7 mouse cellular contexts compared by ENCODE assay signal in the genomic region with DNA sequence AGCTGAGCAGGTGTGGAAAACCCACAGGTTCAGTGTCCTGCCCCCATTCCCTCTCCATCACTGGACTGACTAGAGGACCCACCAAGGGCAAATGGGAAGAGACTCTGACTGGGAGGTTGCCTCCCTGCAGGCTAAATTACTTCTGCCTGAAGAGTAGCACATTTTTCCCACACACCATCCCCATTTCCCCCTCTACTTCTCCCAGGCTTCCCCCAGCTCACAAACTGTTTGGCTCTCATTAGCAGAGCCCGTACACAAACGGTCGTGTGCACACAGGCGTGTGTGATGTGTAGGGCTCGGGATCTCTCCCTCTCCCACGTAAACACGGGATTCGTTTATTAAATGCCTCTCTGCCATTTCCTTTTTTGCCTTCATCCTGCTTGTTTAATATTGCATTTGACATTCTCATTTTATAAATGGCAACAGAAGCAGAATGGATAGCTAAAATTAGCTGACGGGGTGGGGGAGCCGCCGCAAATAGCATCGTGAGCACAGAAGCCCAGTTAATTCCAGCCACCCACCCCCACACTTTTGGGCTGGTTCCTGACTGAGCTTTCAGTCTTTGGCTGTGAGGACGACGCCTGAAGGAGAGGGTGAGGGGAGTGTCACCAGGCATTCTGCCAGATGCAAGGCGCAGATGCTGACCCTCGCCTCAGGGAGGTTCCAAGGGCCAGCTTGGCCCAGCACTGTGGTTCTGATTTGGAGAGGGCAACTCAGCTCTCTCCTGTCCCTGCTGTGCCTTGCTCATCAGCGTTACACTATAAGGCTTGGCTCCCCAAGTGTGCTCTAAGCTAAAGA.
DNase-seq lines count a peak whose midpoint lies in the region; ATAC-seq lines count a peak whose summit lies in the region.

No protein-coding gene starts in this region.

- no peaks in the 10 kb centered on the region for H3K36me3 ChIP-seq in forebrain, embryonic 16.5 days (ENCODE audit: control insufficient read depth, insufficient read depth)
- no peaks in the 10 kb centered on the region; the same call in 1 of the 2 replicates for H3K36me3 ChIP-seq in liver, embryonic 11.5 days (ENCODE audit: control insufficient read depth, insufficient read depth, low read length)

- peaks cover 58% of the 10 kb centered on the region for H3K4me1 ChIP-seq in forebrain, embryonic 16.5 days (replicated peaks; ENCODE audit: control insufficient read depth, insufficient read depth, low read length)
- peaks cover 10% of the 10 kb centered on the region; the same call in 1 of the 2 replicates for H3K4me1 ChIP-seq in liver, embryonic 11.5 days (replicated peaks; ENCODE audit: control insufficient read depth, insufficient read depth, low read length)

- H3K9ac ChIP-seq in forebrain, embryonic 16.5 days (replicated peaks; ENCODE audit: low read depth, low read length) = peak overlapping the region; percentile 38; the same call in 1 of the 2 replicates
- no peak overlapping the region for H3K9ac ChIP-seq in liver, embryonic 11.5 days (ENCODE audit: low read depth, low read length)

- peak; percentile 68 for DNase-seq in cerebellum, adult 9-10 months
- DNase-seq in heart, postnatal 10 days = peak; percentile 83 to 90
- DNase-seq in kidney, postnatal 25 days = peak; percentile 51 to 72
- DNase-seq in lung, postnatal 14 days = peak; percentile 42
- DNase-seq in right cerebral cortex, postnatal 25 days = peak; percentile 79
- DNase-seq in liver, embryonic 11.5 days (ENCODE audit: low spot score) = no peak

- no peaks in the 10 kb centered on the region for H3K9me3 ChIP-seq in forebrain, embryonic 16.5 days (ENCODE audit: control insufficient read depth, low read length)
- H3K9me3 ChIP-seq in liver, embryonic 11.5 days (ENCODE audit: control insufficient read depth, low read length) = no peaks in the 10 kb centered on the region

- WGBS in forebrain, embryonic 16.5 days = 4% methylated on average over 17 of the region's 17 CpGs
- WGBS in liver, embryonic 11.5 days = 65% methylated on average over 17 of the region's 17 CpGs

- no peaks in the 10 kb centered on the region for H3K27me3 ChIP-seq in forebrain, embryonic 16.5 days (replicated peaks; ENCODE audit: control insufficient read depth, insufficient read depth, low read length)
- H3K27me3 ChIP-seq in liver, embryonic 11.5 days (replicated peaks; ENCODE audit: control insufficient read depth, insufficient read depth, low read length) = no peaks in the 10 kb centered on the region

- H3K4me2 ChIP-seq in forebrain, embryonic 16.5 days (ENCODE audit: low read length) = peak overlapping the region; percentile 44
- no peak overlapping the region for H3K4me2 ChIP-seq in liver, embryonic 11.5 days

- H3K27ac ChIP-seq in forebrain, embryonic 16.5 days (ENCODE audit: low read length) = peak overlapping the region; percentile 83
- no peak overlapping the region for H3K27ac ChIP-seq in liver, embryonic 11.5 days (ENCODE audit: low read depth, low read length)

- peak overlapping the region; percentile 3; the same call in 1 of the 2 replicates for H3K4me3 ChIP-seq in forebrain, embryonic 16.5 days (replicated peaks; ENCODE audit: low read length)
- no peak overlapping the region for H3K4me3 ChIP-seq in liver, embryonic 11.5 days (ENCODE audit: low read depth, low read length)

- intact Hi-C loops in heart, postnatal 10 days (cut with DNase I) = no loop called here

- ATAC-seq in forebrain, embryonic 16.5 days = peak; percentile 74
- ATAC-seq in liver, embryonic 11.5 days (replicated peaks; ENCODE audit: low FRiP score) = no peak
